ENCODE assay signal across 8 mouse cellular contexts in genomic region chr10:80258752-80259462, GRCm38 (mm10). TPM values are rescaled to one million over a fixed set of nuclear protein-coding genes. Genes with fewer than 3 reads are reported as not detected.
DNase-seq lines count a peak whose midpoint lies in the region; ATAC-seq lines count a peak whose summit lies in the region.

No protein-coding gene starts in this region.

- no peaks in the 10 kb centered on the region for H3K27me3 ChIP-seq in heart, embryonic 11.5 days (ENCODE audit: control insufficient read depth, insufficient read depth, low read length)
- H3K27me3 ChIP-seq in neural tube, embryonic 11.5 days (ENCODE audit: control insufficient read depth, insufficient read depth, low read length), result no peaks in the 10 kb centered on the region
- no peaks in the 10 kb centered on the region for H3K27me3 ChIP-seq in intestine, embryonic 16.5 days (replicated peaks; ENCODE audit: control insufficient read depth, insufficient read depth, low read length)
- H3K27me3 ChIP-seq in stomach, embryonic 16.5 days (ENCODE audit: control insufficient read depth, insufficient read depth, low read length), result no peaks in the 10 kb centered on the region

- no peaks in the 10 kb centered on the region for H3K9me3 ChIP-seq in heart, embryonic 11.5 days (replicated peaks; ENCODE audit: control insufficient read depth, low read length)
- H3K9me3 ChIP-seq in neural tube, embryonic 11.5 days (ENCODE audit: control insufficient read depth, low read length), result no peaks in the 10 kb centered on the region
- no peaks in the 10 kb centered on the region for H3K9me3 ChIP-seq in intestine, embryonic 16.5 days (ENCODE audit: control insufficient read depth, low read length)
- no peaks in the 10 kb centered on the region for H3K9me3 ChIP-seq in stomach, embryonic 16.5 days (replicated peaks; ENCODE audit: control insufficient read depth, low read length)

- no peak overlapping the region for H3K4me3 ChIP-seq in heart, embryonic 11.5 days (ENCODE audit: low read depth, low read length)
- H3K4me3 ChIP-seq in neural tube, embryonic 11.5 days (ENCODE audit: low read depth, low read length), result no peak overlapping the region
- H3K4me3 ChIP-seq in intestine, embryonic 16.5 days (ENCODE audit: low read length), result peak overlapping the region; percentile 61; the same call in 1 of the 2 replicates
- no peak overlapping the region for H3K4me3 ChIP-seq in stomach, embryonic 16.5 days (replicated peaks; ENCODE audit: low read length)

- H3K9ac ChIP-seq in heart, embryonic 11.5 days (ENCODE audit: low read depth, low read length), result 0 out of 2 replicates have a peak overlapping the region, but pooled peaks have one; percentile 79
- no peak overlapping the region for H3K9ac ChIP-seq in neural tube, embryonic 11.5 days (ENCODE audit: low read length)
- peak overlapping the region; percentile 78 for H3K9ac ChIP-seq in intestine, embryonic 16.5 days (ENCODE audit: low read depth, low read length)
- H3K9ac ChIP-seq in stomach, embryonic 16.5 days (ENCODE audit: low read length), result peak overlapping the region; percentile 78

- peaks cover 38% of the 10 kb centered on the region for H3K36me3 ChIP-seq in heart, embryonic 11.5 days (ENCODE audit: control insufficient read depth, insufficient read depth, low read length)
- peaks cover 14% of the 10 kb centered on the region for H3K36me3 ChIP-seq in neural tube, embryonic 11.5 days (ENCODE audit: control insufficient read depth, insufficient read depth, low read length)
- peaks cover 27% of the 10 kb centered on the region for H3K36me3 ChIP-seq in intestine, embryonic 16.5 days (ENCODE audit: control insufficient read depth, insufficient read depth, low read length)
- peaks cover 12% of the 10 kb centered on the region; the same call in 1 of the 2 replicates for H3K36me3 ChIP-seq in stomach, embryonic 16.5 days (ENCODE audit: control insufficient read depth, insufficient read depth, low read length)

- H3K27ac ChIP-seq in heart, embryonic 11.5 days (ENCODE audit: low read depth, low read length), result peak overlapping the region; percentile 98; the same call in 1 of the 2 replicates
- H3K27ac ChIP-seq in neural tube, embryonic 11.5 days (ENCODE audit: low read depth, low read length), result no peak overlapping the region
- H3K27ac ChIP-seq in intestine, embryonic 16.5 days (ENCODE audit: low read length), result no peak overlapping the region
- H3K27ac ChIP-seq in stomach, embryonic 16.5 days (ENCODE audit: low read length), result no peak overlapping the region

- no peak for DNase-seq in heart, adult 18-20 months
- no peak for DNase-seq in neural tube, embryonic 11.5 days (ENCODE audit: low spot score)
- no peak for DNase-seq in neural tube, embryonic 10.5 days (ENCODE audit: extremely low spot score, low spot score)
- DNase-seq in ovary, postnatal 14 days (ENCODE audit: low spot score), result no peak
- no peak for DNase-seq in urinary bladder, adult 18-20 months (ENCODE audit: low spot score in 2 of 2)

- peak overlapping the region; percentile 95 for H3K4me2 ChIP-seq in heart, embryonic 11.5 days
- H3K4me2 ChIP-seq in neural tube, embryonic 11.5 days (ENCODE audit: low read depth), result peak overlapping the region; percentile 65; the same call in 1 of the 2 replicates
- H3K4me2 ChIP-seq in intestine, embryonic 16.5 days (ENCODE audit: low read depth, low read length), result peak overlapping the region; percentile 93; the same call in 1 of the 2 replicates
- peak overlapping the region; percentile 82; the same call in 1 of the 2 replicates for H3K4me2 ChIP-seq in stomach, embryonic 16.5 days (ENCODE audit: low read depth, low read length)

- peaks cover 26% of the 10 kb centered on the region for H3K4me1 ChIP-seq in heart, embryonic 11.5 days (ENCODE audit: control insufficient read depth, insufficient read depth, low read length)
- peaks cover 15% of the 10 kb centered on the region for H3K4me1 ChIP-seq in neural tube, embryonic 11.5 days (ENCODE audit: control insufficient read depth, insufficient read depth, low read length)
- peaks cover 18% of the 10 kb centered on the region for H3K4me1 ChIP-seq in intestine, embryonic 16.5 days (ENCODE audit: control insufficient read depth, insufficient read depth, low read length)
- H3K4me1 ChIP-seq in stomach, embryonic 16.5 days (ENCODE audit: control insufficient read depth, insufficient read depth, low read length), result peaks cover 26% of the 10 kb centered on the region

- WGBS in heart, embryonic 11.5 days (ENCODE audit: insufficient replicate concordance), result 83% methylated on average over 14 of the region's 14 CpGs
- whole genome bisulfite sequencing in neural tube, embryonic 11.5 days, result 92% methylated on average over 14 of the region's 14 CpGs
- WGBS in intestine, embryonic 16.5 days, result 85% methylated on average over 14 of the region's 14 CpGs
- 89% methylated on average over 14 of the region's 14 CpGs for WGBS in stomach, embryonic 16.5 days

- ATAC-seq in heart, embryonic 11.5 days (replicated peaks; ENCODE audit: insufficient number of reproducible peaks, low FRiP score, low TSS enrichment), result no peak
- no peak for ATAC-seq in neural tube, embryonic 11.5 days (ENCODE audit: insufficient read depth, low FRiP score, low TSS enrichment)
- no peak for ATAC-seq in intestine, embryonic 16.5 days
- ATAC-seq in stomach, embryonic 16.5 days (ENCODE audit: insufficient read depth, low FRiP score), result no peak

RNA-seq across cellular contexts. Expression of gene Gamt, which starts 1.9 kb away (rescaled TPM):
- 57.2 and 59.0 TPM in 2 replicates for polyA plus RNA-seq in heart, embryonic 11.5 days (2014; fragmentation: Nextera tagmentation; extraction: Ambion mirVana)
- total RNA-seq in heart, adult 18-20 months (2021), result 10 to 100 TPM in 1 of 2 experiments, 1 to 10 TPM in 1; 8.9 to 14.8 TPM
- 35.1 and 37.7 TPM in 2 replicates for polyA plus RNA-seq in neural tube, embryonic 11.5 days (2014; fragmentation: Nextera tagmentation; extraction: Ambion mirVana)
- polyA plus RNA-seq in intestine, embryonic 16.5 days (2015; fragmentation: Nextera tagmentation; extraction: Ambion mirVana), result 91.0 and 106 TPM in 2 replicates
- 92.0 and 115 TPM in 2 replicates for polyA plus RNA-seq in stomach, embryonic 16.5 days (2015; fragmentation: Nextera tagmentation; extraction: Ambion mirVana)

RNA-seq across cellular contexts. Expression of gene Dazap1, which starts 2.4 kb away (rescaled TPM):
- 28.4 and 29.9 TPM in 2 replicates for polyA plus RNA-seq in heart, embryonic 11.5 days (2014; fragmentation: Nextera tagmentation; extraction: Ambion mirVana)
- total RNA-seq in heart, adult 18-20 months (2021), result 10 to 100 TPM; 46.9 to 58.8 TPM
- polyA plus RNA-seq in neural tube, embryonic 11.5 days (2014; fragmentation: Nextera tagmentation; extraction: Ambion mirVana), result 49.8 and 51.9 TPM in 2 replicates
- polyA plus RNA-seq in intestine, embryonic 16.5 days (2015; fragmentation: Nextera tagmentation; extraction: Ambion mirVana), result 36.8 and 37.6 TPM in 2 replicates
- 35.8 and 43.9 TPM in 2 replicates for polyA plus RNA-seq in stomach, embryonic 16.5 days (2015; fragmentation: Nextera tagmentation; extraction: Ambion mirVana)

RNA-seq across cellular contexts. Expression of gene Ndufs7, which starts 10.0 kb away (rescaled TPM):
- 499 and 501 TPM in 2 replicates for polyA plus RNA-seq in heart, embryonic 11.5 days (2014; fragmentation: Nextera tagmentation; extraction: Ambion mirVana)
- 1,000 to 10,000 TPM; 1,019 to 1,055 TPM for total RNA-seq in heart, adult 18-20 months (2021)
- polyA plus RNA-seq in neural tube, embryonic 11.5 days (2014; fragmentation: Nextera tagmentation; extraction: Ambion mirVana), result 247 and 261 TPM in 2 replicates
- 604 and 616 TPM in 2 replicates for polyA plus RNA-seq in intestine, embryonic 16.5 days (2015; fragmentation: Nextera tagmentation; extraction: Ambion mirVana)
- polyA plus RNA-seq in stomach, embryonic 16.5 days (2015; fragmentation: Nextera tagmentation; extraction: Ambion mirVana), result 340 and 344 TPM in 2 replicates

RNA-seq across cellular contexts. Expression of gene Mum1, which starts 32.7 kb away (rescaled TPM):
- polyA plus RNA-seq in heart, embryonic 11.5 days (2014; fragmentation: Nextera tagmentation; extraction: Ambion mirVana), result 34.6 and 38.2 TPM in 2 replicates
- total RNA-seq in heart, adult 18-20 months (2021), result 10 to 100 TPM; 11.4 to 14.2 TPM
- polyA plus RNA-seq in neural tube, embryonic 11.5 days (2014; fragmentation: Nextera tagmentation; extraction: Ambion mirVana), result 59.6 and 61.8 TPM in 2 replicates
- polyA plus RNA-seq in intestine, embryonic 16.5 days (2015; fragmentation: Nextera tagmentation; extraction: Ambion mirVana), result 40.9 and 42.4 TPM in 2 replicates
- polyA plus RNA-seq in stomach, embryonic 16.5 days (2015; fragmentation: Nextera tagmentation; extraction: Ambion mirVana), result 50.8 and 51.6 TPM in 2 replicates

RNA-seq across cellular contexts. Expression of gene Rps15, which starts 33.3 kb away (rescaled TPM):
- 702 and 828 TPM in 2 replicates for polyA plus RNA-seq in heart, embryonic 11.5 days (2014; fragmentation: Nextera tagmentation; extraction: Ambion mirVana)
- total RNA-seq in heart, adult 18-20 months (2021), result 100 to 1,000 TPM; 745 to 872 TPM
- 857 and 860 TPM in 2 replicates for polyA plus RNA-seq in neural tube, embryonic 11.5 days (2014; fragmentation: Nextera tagmentation; extraction: Ambion mirVana)
- polyA plus RNA-seq in intestine, embryonic 16.5 days (2015; fragmentation: Nextera tagmentation; extraction: Ambion mirVana), result 894 and 922 TPM in 2 replicates
- polyA plus RNA-seq in stomach, embryonic 16.5 days (2015; fragmentation: Nextera tagmentation; extraction: Ambion mirVana), result 807 and 821 TPM in 2 replicates
